Mouse (Mus musculus) hematopoietic stem cell, adult 5-6 weeks (primary cell): ENCODE results near the gene Ppid. TPM values are rescaled to one million over a fixed set of nuclear protein-coding genes. Genes with fewer than 3 reads are reported as not detected.
"Not testable (repeated sequence)": the region's sequence is repeated elsewhere in the genome, so short reads cannot be mapped to it uniquely, and the experiment has no call there.

Experiments used
- ATAC-seq, 2 experiments: fragments of 125-278 bp in 1 of 2; replicated peaks in 1 of 2; 2 replicates each; pipeline ENCODE4 v1.8.0; 2016 to 2017; ENCODE audit warnings: inconsistent platforms in 2 of 2, mild to moderate bottlenecking in 2 of 2, moderate number of reproducible peaks in 2 of 2, low read depth in 1 of 2, moderate TSS enrichment in 1 of 2; ENCODE audit not compliant: low FRiP score in 2 of 2, poor library complexity in 2 of 2, severe bottlenecking in 2 of 2, insufficient read depth in 1 of 2, low TSS enrichment in 1 of 2
- total RNA-seq: library from RNA; stranded (forward); fragments of 172-1452, 232-1000 nt; gene quantifications from 2 replicates; pipeline ENCODE4 v1.2.3, GENCODE M21; 2017

Ppid gene
- total RNA-seq, 1 experiment from 2014 or later = 303 TPM

DNA sequence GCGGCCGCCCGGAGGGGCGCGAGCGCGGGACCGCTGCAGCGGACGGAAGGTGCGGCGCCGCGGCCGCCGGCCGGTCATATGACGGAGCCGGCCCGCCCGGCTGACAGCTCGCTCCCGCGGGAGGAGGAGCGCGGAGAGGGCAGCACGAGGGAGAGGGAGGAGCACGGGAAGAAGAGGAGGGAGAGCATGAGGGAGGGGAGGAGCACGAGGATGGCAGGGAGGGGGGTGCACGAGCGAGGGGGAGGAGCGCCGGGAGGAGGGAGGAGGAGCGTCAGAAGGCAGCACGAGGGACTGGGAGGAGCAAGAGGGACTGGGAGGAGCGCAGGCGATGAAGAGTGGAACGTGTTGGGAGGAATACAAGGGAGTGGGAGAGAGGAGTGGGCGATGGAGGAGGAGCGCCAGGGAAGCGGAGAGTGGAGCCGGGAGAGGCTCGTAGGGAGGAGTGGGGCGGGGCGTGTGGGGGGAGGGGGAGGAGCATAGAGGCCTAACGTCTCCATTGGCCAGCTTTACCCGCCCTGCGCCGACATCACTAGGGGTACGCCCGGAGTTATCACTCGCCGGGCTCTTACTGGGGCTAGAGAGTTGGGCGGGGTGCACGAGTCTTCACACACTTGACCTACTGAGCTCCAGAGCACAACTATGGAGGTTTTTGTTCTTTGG is 23.3 kb upstream of the Ppid start, which contains the start of gene Fnip2:
Gene Fnip2 (minus strand): TSS at position 94 of the 660 bp plus-strand sequence.
- ATAC-seq = peak; percentile 90 to 91

DNA sequence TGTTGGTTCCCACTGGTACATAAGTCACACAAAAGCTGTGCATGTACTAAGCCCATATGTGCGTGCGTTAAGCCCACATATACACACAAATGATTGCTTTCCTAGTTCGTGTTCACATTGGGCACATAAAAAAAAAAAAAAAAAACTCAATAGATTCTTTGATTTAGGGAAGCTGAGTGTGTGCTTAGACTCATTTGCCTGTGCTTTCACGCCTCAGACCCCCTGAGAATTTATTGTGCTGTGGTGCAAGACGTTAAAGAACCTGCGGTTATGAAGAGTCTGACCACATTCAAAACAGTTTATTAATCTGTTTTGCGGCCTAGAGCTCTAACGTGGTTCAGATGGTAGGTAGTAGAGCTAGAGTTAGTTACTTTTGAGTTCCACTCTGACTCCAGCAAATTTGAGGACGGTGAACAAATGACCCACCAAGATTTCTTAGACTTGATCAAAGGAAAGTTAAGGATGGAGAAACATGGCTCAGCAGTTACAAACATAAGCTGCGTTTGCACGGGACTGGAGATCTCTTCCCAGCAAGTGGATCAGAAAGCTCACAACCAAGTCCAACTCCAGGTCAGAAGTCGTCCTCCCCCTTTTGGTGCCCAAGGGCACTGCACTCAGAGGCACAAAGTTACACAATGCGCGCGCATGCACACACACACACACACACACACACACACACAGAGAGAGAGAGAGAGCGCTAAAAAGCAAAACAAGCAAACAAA is 22.4 kb upstream of the Ppid start:
- no peak for ATAC-seq

GRCm38 (mm10) chr3:79569351-79569681 is 21.8 kb upstream of the Ppid start:
- ATAC-seq = no peak

GRCm38 (mm10) chr3:79572399-79572798 is 18.7 kb upstream of the Ppid start:
- ATAC-seq = peak in 1 of 2 experiments; percentile 19; a peak in 1 of 4 replicates

DNA sequence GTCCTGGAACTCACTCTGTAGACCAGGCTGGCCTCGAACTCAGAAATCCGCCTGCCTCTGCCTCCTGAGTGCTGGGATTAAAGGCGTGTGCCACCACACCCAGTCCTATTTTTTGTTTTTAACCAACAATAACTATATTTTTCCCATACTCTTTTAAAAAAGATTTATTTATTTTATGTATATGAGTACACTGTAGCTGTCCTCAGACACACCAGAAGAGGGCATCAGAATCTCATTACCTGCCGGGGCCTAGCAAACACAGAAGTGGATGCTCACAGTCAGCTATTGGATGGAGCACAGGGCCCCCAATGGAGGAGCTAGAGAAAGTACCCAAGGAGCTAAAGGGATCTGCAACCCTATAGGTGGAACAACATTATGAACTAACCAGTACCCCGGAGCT is 17.8 kb upstream of the Ppid start:
- not testable (repeated sequence) for ATAC-seq

DNA sequence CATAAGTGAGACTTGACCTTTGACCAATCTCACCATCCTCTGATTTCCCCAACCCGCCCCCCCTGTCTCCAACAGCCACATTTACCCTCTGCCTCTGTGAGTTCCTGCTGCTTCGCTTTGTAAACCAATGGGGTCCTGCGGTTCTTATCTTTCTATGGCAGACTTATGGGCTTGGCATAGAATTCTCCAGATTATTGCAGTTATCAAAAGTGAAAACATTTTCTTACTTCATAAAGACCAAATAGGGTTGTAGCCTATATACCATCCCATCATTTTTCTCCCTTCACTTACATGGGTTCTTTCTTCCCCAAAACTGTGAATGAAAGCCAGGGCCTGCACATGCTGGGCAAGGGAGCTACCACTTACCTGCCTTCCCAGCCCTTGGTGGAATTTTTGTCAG is 16.8 kb upstream of the Ppid start:
- ATAC-seq = peak in 1 of 2 experiments; percentile 45; a peak in 1 of 4 replicates

GRCm38 (mm10) chr3:79575576-79576467 is 15.3 kb upstream of the Ppid start:
- ATAC-seq = no peak

- no peak for ATAC-seq
These were observed 14.7 kb upstream of the Ppid start for GRCm38 (mm10) chr3:79576468-79576816.

DNA sequence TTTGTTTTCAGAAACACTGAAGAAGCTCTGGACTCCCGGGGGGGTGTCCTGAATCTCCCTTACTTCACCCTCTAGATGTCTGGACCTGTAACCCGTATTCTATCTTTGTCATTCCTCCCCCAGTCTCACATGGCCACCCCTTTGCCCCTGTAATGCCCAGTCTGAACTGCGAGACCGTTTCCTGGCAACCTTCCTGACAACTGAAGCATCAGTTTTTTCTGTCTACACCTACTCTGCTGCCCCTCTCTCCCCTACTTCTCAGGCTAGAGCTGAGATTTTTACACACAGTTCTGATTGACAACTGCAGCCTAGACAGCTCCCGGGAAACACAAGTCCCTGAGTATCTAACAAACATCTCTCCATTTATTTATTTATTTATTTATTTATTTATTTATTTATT is 14.3 kb upstream of the Ppid start:
- ATAC-seq = no peak

- no peak for ATAC-seq
These were observed 13.5 kb upstream of the Ppid start for GRCm38 (mm10) chr3:79577606-79578005.

DNA sequence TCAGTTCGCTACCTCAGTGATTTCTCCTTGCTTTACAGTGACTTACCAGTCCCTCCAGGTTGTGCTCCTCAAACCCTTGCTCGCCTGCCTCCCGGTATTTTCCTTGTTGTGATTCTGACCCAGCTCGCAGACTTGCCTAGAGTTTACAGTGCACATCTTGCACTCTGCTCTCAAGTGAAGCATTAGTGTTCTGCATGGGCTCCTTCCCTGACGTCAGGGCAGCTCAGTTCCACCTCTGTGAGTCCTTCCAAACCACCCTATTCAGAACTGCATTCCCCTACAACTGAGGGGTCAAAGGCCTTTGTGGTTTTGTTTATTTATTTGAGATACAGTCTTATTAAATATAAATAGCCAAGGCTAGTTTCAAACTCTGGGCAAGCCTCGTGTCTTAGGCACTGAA is 13.0 kb upstream of the Ppid start:
- ATAC-seq = no peak

DNA sequence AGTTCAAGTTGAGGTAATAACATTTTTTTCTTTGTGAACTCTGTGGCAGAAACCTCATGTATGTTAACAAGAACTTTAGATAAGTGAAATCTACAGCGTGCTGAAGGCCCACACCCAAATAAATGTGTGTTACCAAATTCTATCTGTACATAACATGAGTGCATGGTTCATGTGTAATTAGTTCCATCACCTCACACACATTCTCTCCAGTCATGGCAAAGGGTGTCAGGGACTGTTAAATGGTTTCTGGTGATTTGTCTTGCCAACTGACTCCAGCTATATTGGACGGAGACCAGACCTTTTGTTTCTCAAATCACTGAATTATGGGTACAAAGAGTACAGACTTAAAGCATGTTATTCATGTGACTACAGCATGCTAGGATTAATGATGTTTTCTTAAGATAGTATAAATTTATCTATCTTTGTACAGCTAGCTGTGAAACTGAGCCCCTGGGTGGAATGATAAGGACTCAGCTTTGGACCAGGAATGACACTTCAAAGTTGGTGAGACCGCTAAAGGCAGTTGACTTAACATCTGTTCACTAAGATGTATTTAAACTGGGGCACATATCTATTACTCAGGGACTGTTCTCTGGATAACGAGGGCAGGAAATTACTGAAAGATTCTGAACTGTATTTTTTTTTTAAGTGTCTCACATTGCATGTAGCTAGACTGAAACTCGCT is 11.1 kb upstream of the Ppid start:
- ATAC-seq = peak in 1 of 2 experiments; percentile 19; a peak in 1 of 4 replicates

GRCm38 (mm10) chr3:79586804-79587203 is 4.3 kb upstream of the Ppid start:
- peak; percentile 89 to 90 for ATAC-seq

DNA sequence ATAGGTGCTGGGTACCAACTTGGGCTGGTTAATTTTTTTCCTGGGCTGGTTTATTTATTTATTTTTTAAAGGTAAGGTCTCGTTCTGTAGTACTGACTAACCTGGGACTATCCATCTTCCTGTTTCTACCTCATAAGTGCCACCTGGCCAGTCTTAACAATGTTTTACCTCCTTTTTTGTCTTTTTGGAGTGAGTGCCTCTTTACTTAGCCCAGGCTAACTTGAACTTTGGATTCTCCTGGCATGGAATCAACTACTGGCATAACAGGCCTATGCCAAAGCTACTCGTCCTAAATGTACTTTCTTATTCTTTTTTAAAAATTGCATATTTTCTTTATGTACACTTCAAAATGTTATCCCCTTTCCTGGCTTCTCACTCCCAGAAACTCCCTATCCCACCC is 1.5 kb upstream of the Ppid start:
- no peak for ATAC-seq

DNA sequence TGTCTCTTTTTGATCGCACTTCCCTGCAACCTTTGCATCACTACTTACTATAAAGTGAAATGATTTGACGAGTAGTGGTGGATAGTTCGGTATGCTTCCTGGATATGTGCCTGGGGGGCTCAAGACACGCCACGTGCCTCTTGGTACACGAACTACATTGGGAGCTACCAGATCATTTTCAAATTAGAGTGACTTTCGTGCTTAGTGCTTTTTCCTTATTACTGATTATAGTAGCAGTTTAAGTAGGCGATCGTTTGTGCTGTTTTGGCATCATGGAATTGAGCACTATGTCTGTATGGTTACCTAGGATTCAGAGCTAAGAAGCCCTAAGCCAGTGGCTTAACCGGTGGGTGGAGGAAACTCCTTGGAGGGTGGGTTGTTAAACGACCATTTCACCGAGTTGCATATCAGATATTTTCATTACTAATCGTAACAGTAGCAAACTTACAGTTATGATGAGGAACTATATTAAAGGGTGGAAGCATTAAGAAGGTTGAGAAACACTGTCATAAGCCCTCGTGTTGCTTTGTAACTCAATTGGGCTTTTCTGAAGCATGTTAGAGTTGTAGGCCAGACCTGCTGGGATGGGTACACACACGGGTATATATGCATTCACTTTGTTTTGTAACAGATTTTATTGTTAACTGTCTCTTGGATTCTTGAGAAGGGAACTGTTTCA is 790 bp downstream of the Ppid start:
- ATAC-seq = no peak; a peak in 1 of 4 replicates

- ATAC-seq = no peak
These were observed 4.3 kb downstream of the Ppid start for GRCm38 (mm10) chr3:79595468-79595867.

GRCm38 (mm10) chr3:79609886-79610285 is 18.7 kb downstream of the Ppid start:
- no peak for ATAC-seq
